Mouse (Mus musculus) naive thymus-derived CD4-positive, alpha-beta T cell, adult 5 months (primary cell): Measurements from ENCODE around the gene Vmn1r119. TPM values are rescaled to one million over a fixed set of nuclear protein-coding genes. Genes with fewer than 3 reads are reported as not detected.

Experiments used
- polyA plus RNA-seq: library from polyadenylated mRNA; unstranded; fragments of 100-300 nt; shearing (Covaris generic); gene quantifications from one replicate; pipeline ENCODE4 v1.2.1, GENCODE M21; 2017

The Vmn1r119 gene
- not detected for polyA plus RNA-seq

GRCm38 (mm10) chr7:21012355-21012754 lies at the start of gene Vmn1r119:
Vmn1r119 (minus strand) TSS chr7:21012455.

GRCm38 (mm10) chr7:21053684-21054083 lies 41.4 kb upstream of the Vmn1r119 start, which contains the start of gene Vmn1r120:
Vmn1r120 (minus strand) TSS chr7:21053784.

Other genes with a start within 250 kb of the Vmn1r119 start
- not detected for gene Vmn1r112, start 241.3 kb downstream of the Vmn1r119 start, polyA plus RNA-seq
- gene Vmn1r113, start 225.2 kb downstream of the Vmn1r119 start, polyA plus RNA-seq = not detected
- not detected for gene Vmn1r114, start 200.3 kb downstream of the Vmn1r119 start, polyA plus RNA-seq
- gene Vmn1r115, start 167.5 kb downstream of the Vmn1r119 start, polyA plus RNA-seq = not detected
- not detected for gene Vmn1r116, start 140.2 kb downstream of the Vmn1r119 start, polyA plus RNA-seq
- gene Vmn1r117, start 128.3 kb downstream of the Vmn1r119 start, polyA plus RNA-seq = not detected
- not detected for gene Vmn1r118, start 100.1 kb downstream of the Vmn1r119 start, polyA plus RNA-seq
- gene Vmn1r120, start 41.3 kb upstream of the Vmn1r119 start, polyA plus RNA-seq = not detected
- gene Vmn1r121, start 86.1 kb upstream of the Vmn1r119 start, polyA plus RNA-seq = not detected
- gene Vmn1r122, start 121.7 kb upstream of the Vmn1r119 start, polyA plus RNA-seq = not detected
- gene Vmn1r123, start 149.7 kb upstream of the Vmn1r119 start, polyA plus RNA-seq = not detected
- gene Gm5157, start 178.0 kb upstream of the Vmn1r119 start, polyA plus RNA-seq = not detected
- gene Vmn1r124, start 248.2 kb upstream of the Vmn1r119 start, polyA plus RNA-seq = not detected